Mouse (Mus musculus): ENCODE results near the gene Glyr1. TPM values are rescaled to one million over a fixed set of nuclear protein-coding genes. Genes with fewer than 3 reads are reported as not detected.

Gene Glyr1
- polyA plus RNA-seq, 1 experiment from 2014 or later, result 204 TPM

- no peak for DNase-seq (ENCODE audit: low spot score)
- Histone ChIP-seq H3K36me3 (0 out of 2 replicates have a peak, but pooled peaks cover under 1% of the 10 kb centered on the region), H3K4me1 (peaks cover 23% of the 10 kb centered on the region), H3K4me3 (peak overlapping the region; percentile 93; the same call in 1 of the 2 replicates), H3K27ac (no peak overlapping the region), H3K27me3 (ENCODE audit: low read depth, poor library complexity, severe bottlenecking) (no peaks in the 10 kb centered on the region), H3K9me3 (replicated peaks) (no peaks in the 10 kb centered on the region)
- 86% methylated on average over 8 of the region's 8 CpGs for WGBS
Measured at GRCm38 (mm10) chr16:4965392-4966129, 84.1 kb downstream of the Glyr1 start.

GRCm38 (mm10) chr16:4964731-4965391 lies 84.8 kb downstream of the Glyr1 start:
- 26% methylated on average over 13 of the region's 13 CpGs for WGBS
- H3K36me3 ChIP-seq, result peaks cover 8% of the 10 kb centered on the region
- peaks cover 23% of the 10 kb centered on the region for H3K4me1 ChIP-seq
- no peaks in the 10 kb centered on the region for H3K9me3 ChIP-seq (replicated peaks)
- peak overlapping the region; percentile 93 for H3K4me3 ChIP-seq
- H3K27me3 ChIP-seq (ENCODE audit: low read depth, poor library complexity, severe bottlenecking), result no peaks in the 10 kb centered on the region
- no peak for DNase-seq (ENCODE audit: low spot score)
- peak overlapping the region; percentile 78 for H3K27ac ChIP-seq

Other genes starting within 250 kb of the Glyr1 start
- gene 4930562C15Rik, start 214.4 kb downstream of the Glyr1 start, polyA plus RNA-seq (2016; fragmentation: Nextera tagmentation; extraction: Ambion mirVana), result 0.40 and 0.71 TPM in 2 replicates
- gene Ubald1, start 169.5 kb downstream of the Glyr1 start, polyA plus RNA-seq (2016; fragmentation: Nextera tagmentation; extraction: Ambion mirVana), result 43.6 and 43.8 TPM in 2 replicates
- 68.0 and 84.5 TPM in 2 replicates for gene Mgrn1, start 163.6 kb downstream of the Glyr1 start, polyA plus RNA-seq (2016; fragmentation: Nextera tagmentation; extraction: Ambion mirVana)
- 156 and 167 TPM in 2 replicates for gene Nudt16l1, start 111.1 kb downstream of the Glyr1 start, polyA plus RNA-seq (2016; fragmentation: Nextera tagmentation; extraction: Ambion mirVana)
- gene Anks3, start 85.7 kb downstream of the Glyr1 start, polyA plus RNA-seq (2016; fragmentation: Nextera tagmentation; extraction: Ambion mirVana), result 43.6 and 55.6 TPM in 2 replicates
- gene Sept12, start 52.0 kb downstream of the Glyr1 start, polyA plus RNA-seq (2016; fragmentation: Nextera tagmentation; extraction: Ambion mirVana), result not detected in 2 replicates
- gene Smim22, start 42.6 kb downstream of the Glyr1 start, polyA plus RNA-seq (2016; fragmentation: Nextera tagmentation; extraction: Ambion mirVana), result 1.6 and 2.2 TPM in 2 replicates
- gene Rogdi, start 36.3 kb downstream of the Glyr1 start, polyA plus RNA-seq (2016; fragmentation: Nextera tagmentation; extraction: Ambion mirVana), result 56.9 and 70.7 TPM in 2 replicates
- 19.1 and 22.7 TPM in 2 replicates for gene Ubn1, start 194 bp upstream of the Glyr1 start, polyA plus RNA-seq (2016; fragmentation: Nextera tagmentation; extraction: Ambion mirVana)
- 2.3 and 3.0 TPM in 2 replicates for gene Ppl, start 82.6 kb upstream of the Glyr1 start, polyA plus RNA-seq (2016; fragmentation: Nextera tagmentation; extraction: Ambion mirVana)
- gene Sec14l5, start 97.2 kb upstream of the Glyr1 start, polyA plus RNA-seq (2016; fragmentation: Nextera tagmentation; extraction: Ambion mirVana), result 0.04 TPM in 1 of 2 replicates, not detected in the other
- 16.9 and 19.5 TPM in 2 replicates for gene Nagpa, start 154.1 kb upstream of the Glyr1 start, polyA plus RNA-seq (2016; fragmentation: Nextera tagmentation; extraction: Ambion mirVana)
- gene AU021092, start 172.4 kb upstream of the Glyr1 start, polyA plus RNA-seq (2016; fragmentation: Nextera tagmentation; extraction: Ambion mirVana), result 0.60 and 1.4 TPM in 2 replicates
- gene Alg1, start 183.8 kb upstream of the Glyr1 start, polyA plus RNA-seq (2016; fragmentation: Nextera tagmentation; extraction: Ambion mirVana), result 25.9 and 29.9 TPM in 2 replicates
- 18.2 and 19.4 TPM in 2 replicates for gene Eef2kmt, start 206.1 kb upstream of the Glyr1 start, polyA plus RNA-seq (2016; fragmentation: Nextera tagmentation; extraction: Ambion mirVana)

All from limb, embryonic 10.5 days (tissue).